Mouse (Mus musculus): ENCODE data around the gene Bmp7.

Gene Bmp7

DNA sequence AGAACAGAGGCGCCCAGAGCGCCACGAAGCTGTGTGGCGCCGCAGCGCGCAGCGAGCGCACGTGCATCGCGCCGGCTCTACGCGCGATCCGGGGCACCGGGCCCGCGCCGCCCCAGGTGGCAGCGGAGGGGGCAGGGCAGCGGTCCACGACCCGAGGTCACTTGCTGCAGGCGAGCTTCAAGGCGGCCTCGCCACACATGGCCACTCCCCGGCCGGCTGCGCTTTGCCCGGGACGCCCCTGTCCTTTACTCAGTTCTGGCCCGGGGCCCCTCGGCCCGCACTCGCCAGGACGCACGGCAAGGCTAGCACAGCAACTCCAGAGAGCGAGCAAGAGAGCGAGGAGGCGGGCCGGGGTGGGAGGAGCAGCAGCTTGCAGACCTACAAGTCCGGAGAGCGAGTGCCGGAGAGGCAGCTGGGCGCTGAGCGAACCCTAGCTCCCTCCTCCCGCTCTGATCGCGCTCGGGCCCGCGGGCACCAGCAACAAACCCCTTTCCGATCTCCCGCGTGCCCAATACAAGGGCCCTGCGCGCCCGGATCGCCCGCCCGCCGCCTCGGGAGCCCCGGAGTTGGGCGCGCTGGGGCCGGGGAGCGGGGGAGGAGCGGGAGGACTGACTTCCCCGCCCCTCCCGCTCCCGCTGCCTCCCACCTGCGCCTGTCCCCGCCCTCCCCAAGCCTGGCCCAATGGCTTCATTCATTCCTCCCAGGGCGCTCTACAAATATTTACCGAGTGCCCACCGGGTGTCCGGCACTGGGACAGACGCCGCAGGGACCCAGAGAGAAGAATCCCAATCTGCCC lies at the start of gene Bmp7:
Bmp7 (minus strand) TSS at position 319 of the 796 bp plus-strand sequence.
- DNase-seq (ENCODE audit: low spot score in 2 of 2): peak; percentile 44 to 51

GRCm38 (mm10) chr2:172982776-172983561 lies 42.8 kb upstream of the Bmp7 start:
- no peak for DNase-seq (ENCODE audit: low spot score in 2 of 2)

GRCm38 (mm10) chr2:172979666-172980345 lies 39.7 kb upstream of the Bmp7 start:
- no peak for DNase-seq (ENCODE audit: low spot score in 2 of 2)

GRCm38 (mm10) chr2:172978131-172978633 lies 38.1 kb upstream of the Bmp7 start:
- DNase-seq (ENCODE audit: low spot score in 2 of 2): no peak

GRCm38 (mm10) chr2:172977409-172978130 lies 37.4 kb upstream of the Bmp7 start, which contains the start of gene Spo11:
TSS of gene Spo11 (plus strand) at chr2:172977700.
- no peak for DNase-seq (ENCODE audit: low spot score in 2 of 2)

DNA sequence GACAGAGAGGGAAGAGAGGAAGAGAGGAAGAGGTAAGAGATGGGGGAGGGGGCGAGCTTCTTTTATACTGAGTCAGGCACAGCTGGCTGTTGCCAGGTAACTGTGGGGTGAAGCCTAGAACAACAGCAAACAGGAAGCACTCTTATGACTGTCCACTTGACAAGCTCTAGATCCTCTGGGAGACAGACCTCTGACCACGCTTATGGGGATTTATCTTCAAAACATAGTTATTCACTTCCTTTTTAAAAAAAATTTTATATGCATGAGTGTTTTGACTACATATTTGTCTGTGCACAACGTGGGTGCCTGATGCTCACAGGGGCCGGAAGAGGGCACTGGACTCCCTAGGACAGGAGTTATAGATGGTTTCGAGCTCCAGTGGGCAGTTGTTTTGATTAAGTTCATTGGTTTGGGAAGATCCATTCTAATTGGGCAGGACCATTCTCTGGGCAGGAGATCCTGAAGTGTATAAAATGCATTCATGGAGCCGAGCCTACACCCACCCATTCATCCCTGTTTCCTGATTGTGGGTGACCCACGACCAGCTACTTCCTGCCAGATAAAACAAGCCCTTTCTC lies 36.6 kb upstream of the Bmp7 start:
- no peak for DNase-seq (ENCODE audit: low spot score in 2 of 2)

DNA sequence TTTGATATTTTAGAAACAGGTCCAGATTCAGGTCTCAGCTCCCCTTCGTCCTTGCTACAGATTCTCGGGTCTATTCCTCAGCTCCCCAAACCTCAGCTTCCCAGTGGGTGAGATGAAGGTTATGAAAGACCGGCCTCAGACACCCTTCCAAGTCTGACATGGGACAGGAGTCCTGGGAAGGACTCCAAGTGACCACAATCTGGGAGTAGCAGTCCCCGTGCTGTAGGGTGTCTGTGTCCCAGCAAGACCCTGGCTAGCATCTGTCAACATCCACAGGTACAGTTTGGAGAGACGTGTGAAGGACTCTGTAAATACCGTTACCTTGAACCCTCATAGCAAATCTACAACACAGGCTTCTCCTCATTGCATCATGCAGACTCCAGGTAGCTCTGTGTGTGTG lies 35.0 kb upstream of the Bmp7 start:
- DNase-seq (ENCODE audit: low spot score in 2 of 2): no peak

GRCm38 (mm10) chr2:172974701-172975100 lies 34.6 kb upstream of the Bmp7 start:
- no peak for DNase-seq (ENCODE audit: low spot score in 2 of 2)

- DNase-seq (ENCODE audit: low spot score in 2 of 2): no peak
Observed at GRCm38 (mm10) chr2:172973806-172974565, 33.9 kb upstream of the Bmp7 start.

DNA sequence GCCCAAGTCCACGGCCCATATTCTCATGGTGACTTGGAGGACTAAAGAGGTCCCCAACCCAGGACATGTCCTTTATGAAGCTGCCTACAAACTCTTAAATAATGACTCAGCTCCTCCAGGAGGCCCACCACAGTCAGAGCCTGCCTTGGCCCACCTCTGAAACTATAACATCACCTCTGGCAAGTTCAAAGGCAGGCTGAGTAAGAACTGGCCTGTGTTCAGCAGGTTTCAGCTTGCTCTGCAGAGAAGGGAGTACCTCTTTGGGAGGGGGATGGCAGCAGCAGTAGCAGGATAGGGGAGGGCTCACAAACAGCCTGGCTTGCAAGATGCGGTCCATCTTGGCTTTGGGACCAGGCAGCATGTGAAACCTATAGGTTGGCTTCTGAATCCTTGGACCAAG lies 31.7 kb upstream of the Bmp7 start:
- DNase-seq (ENCODE audit: low spot score in 2 of 2): no peak

DNA sequence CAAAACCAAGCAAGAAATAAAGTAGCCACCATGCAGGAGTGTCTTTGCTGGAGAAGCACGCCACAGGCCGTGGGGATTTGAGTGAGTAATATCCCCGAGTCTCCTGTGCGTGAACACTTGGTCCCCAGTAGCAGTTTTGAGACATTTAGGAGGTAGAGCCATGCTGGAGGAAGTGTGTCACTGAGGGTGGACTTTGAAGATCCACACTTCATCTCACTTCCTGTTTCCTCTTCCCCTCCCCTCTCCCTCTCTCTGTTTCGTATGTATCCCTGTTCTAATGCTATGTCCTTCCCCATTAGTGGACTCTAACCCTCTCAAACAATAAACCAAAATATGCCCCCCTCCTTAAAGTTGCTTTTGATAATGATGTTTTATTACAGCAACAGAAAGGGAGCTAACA lies 26.4 kb upstream of the Bmp7 start:
- no peak for DNase-seq (ENCODE audit: low spot score in 2 of 2)

DNA sequence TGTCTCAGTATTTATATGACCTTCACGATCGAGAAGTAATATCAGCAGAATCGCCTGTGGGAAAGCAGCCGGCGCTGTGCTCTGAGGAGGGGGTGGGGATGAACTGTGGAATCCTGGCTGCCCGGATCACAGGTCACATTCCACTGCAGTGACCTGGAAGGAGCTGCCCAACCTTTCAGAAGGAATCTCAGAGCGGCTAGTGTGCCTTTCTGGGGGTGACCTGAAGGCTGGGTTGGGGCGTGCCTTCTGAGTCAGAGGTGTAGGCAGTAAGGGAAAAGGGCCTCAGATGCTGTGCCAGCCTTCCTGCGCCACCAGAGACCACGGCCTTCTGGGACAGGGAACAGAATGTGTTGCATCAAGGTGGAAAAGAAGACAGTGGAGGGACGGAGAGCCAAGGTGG lies 25.1 kb upstream of the Bmp7 start:
- no peak for DNase-seq (ENCODE audit: low spot score in 2 of 2)

GRCm38 (mm10) chr2:172961211-172961610 lies 21.1 kb upstream of the Bmp7 start:
- DNase-seq (ENCODE audit: low spot score in 2 of 2): no peak

DNA sequence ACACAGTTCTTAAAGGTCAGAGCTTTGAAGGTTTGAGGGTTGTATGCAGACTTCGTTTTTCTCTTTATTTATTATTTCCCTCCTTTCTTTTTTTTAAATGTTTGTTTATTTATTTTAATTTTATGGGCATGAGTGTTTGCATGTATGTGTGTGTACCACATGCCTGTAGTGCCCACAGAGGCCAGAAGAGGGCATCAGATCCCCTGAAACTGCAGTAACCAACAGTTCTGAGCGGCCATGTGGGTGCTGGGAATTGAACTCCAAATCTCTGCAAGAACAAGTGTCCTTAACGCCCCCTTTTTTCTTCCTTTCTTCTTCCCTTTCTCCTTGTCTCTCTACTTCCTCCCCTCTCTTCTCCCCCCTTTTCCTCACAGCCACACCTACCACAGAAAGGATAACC lies 20.2 kb upstream of the Bmp7 start:
- DNase-seq (ENCODE audit: low spot score in 2 of 2): no peak

DNA sequence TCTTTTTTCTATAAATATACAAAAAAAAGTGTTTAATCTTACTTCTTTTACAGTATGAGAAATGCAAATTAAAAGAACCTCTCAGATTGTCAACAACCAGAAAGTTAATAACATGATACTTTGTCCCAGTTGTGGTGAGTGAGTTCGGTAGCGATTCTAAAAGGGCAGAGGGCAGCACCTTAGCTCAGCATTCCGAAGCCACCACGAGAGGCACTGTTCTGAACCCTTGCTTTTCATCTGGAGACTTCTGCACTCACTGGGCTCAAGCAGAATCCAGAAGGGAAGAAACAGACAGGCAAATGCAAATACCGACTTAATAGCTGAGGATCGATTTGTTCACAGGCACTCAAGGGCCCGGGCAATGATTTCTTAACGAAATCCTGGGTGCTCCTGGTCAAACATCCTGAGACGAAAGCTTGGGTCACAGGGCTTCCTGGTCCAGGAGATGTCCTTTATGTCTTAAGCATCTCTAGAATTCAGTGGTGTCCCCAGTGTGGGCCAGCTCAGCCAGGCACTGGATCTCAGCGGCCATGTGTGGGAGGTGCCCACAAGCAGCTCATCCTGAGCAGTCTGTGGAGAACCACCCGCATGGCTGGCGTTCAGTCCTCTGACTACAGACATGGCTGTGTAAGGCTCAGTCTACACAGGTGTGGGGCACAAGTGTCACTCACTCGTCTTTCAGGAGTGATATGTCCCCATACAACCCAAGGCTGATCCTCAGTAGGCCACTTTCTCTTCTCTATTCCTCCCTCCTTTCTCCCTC lies 19.1 kb upstream of the Bmp7 start:
- DNase-seq (ENCODE audit: low spot score in 2 of 2): no peak

- no peak for DNase-seq (ENCODE audit: low spot score in 2 of 2)
Observed at GRCm38 (mm10) chr2:172958579-172958978, 18.5 kb upstream of the Bmp7 start.

GRCm38 (mm10) chr2:172951976-172952375 lies 11.9 kb upstream of the Bmp7 start:
- DNase-seq (ENCODE audit: low spot score in 2 of 2): no peak

DNA sequence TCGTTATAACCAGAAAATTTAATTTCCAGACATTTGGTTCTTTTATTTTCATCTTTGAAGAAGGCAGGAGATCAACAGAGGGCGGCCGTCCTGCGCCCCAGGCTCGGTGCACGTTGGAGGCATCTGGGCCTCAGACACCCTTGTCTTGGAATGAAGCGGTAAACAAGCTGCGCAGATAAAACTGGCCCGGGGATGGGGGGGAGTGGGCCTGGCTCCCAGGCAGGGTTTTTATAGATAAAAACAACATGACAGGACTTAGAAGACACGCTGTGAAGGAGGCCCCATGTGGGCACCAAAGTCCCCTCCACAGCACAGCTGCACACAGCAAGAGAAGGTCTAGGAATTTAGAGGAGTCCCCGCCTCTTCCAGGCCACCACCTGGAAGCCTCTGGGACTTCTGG lies 10.6 kb upstream of the Bmp7 start:
- DNase-seq (ENCODE audit: low spot score in 2 of 2): no peak

DNA sequence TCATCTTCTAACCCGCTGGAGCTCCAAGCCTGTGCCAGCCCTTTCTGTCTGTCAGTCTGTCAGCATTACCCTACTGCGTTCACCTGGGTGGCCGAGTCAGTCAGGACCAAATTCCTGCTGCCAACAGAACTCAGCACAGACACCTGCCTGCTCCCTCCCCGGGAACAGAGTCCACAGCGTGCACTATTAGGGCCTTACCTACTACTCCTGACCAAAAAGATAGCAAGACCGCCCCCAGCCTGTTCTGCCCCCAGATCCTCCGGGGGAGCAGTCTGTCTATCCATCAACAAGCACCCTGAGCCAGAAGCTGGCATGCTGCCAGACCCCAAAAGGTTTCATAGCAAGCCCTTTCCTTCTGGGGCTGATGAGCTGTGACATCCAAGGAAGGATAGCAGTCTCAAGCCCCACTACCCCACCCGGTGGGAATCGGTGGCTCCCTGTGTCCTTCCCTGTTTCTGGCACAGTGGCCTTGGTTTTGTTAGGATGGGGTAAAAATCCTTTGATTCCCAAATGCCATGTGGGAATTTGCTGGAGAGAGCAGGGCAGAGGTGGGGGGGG lies 10.1 kb upstream of the Bmp7 start:
- DNase-seq (ENCODE audit: low spot score in 2 of 2): no peak

All from right cerebral cortex, adult 2 months (tissue).